8 mouse cellular contexts compared by ENCODE assay signal in genomic region chr10:84576395-84577070, GRCm38 (mm10). TPM values are rescaled to one million over a fixed set of nuclear protein-coding genes. Genes with fewer than 3 reads are reported as not detected.
DNase-seq lines count a peak whose midpoint lies in the region; ATAC-seq lines count a peak whose summit lies in the region.

Gene Tcp11l2 (plus strand): TSS chr10:84576626.

- H3K36me3 ChIP-seq in hindbrain, embryonic 11.5 days (ENCODE audit: control insufficient read depth, insufficient read depth, low read length): no peaks in the 10 kb centered on the region

- H3K9ac ChIP-seq in hindbrain, embryonic 11.5 days (ENCODE audit: low read depth, low read length): peak within 1 kb of the TSS; percentile 65

- H3K27ac ChIP-seq in hindbrain, embryonic 11.5 days (ENCODE audit: low read depth, low read length): peak within 1 kb of the TSS; percentile 42; the same call in 1 of the 2 replicates

- no peaks in the 10 kb centered on the region; the same call in 1 of the 2 replicates for H3K27me3 ChIP-seq in hindbrain, embryonic 11.5 days (ENCODE audit: control insufficient read depth, insufficient read depth, low read length)

- no peaks in the 10 kb centered on the region for H3K9me3 ChIP-seq in hindbrain, embryonic 11.5 days (ENCODE audit: control insufficient read depth, low read length)

- peak; percentile 99 for DNase-seq in Muller cell, postnatal 12 days (ENCODE audit: inconsistent ontology term)
- peak; percentile 97 for DNase-seq in cerebellum, adult 9-11 months
- DNase-seq in frontal cortex, adult 2 months (ENCODE audit: extremely low spot score in 1 of 2, low spot score in 1 of 2): peak; percentile 89 to 94
- peak; percentile 94 for DNase-seq in hindbrain, embryonic 11.5 days (ENCODE audit: low spot score)
- peak; percentile 90 to 93 for DNase-seq in layer of hippocampus, postnatal 10 days (ENCODE audit: low spot score in 2 of 2)
- peak; percentile 97 for DNase-seq in lung, postnatal 10 days
- peak; percentile 94 for DNase-seq in ovary, postnatal 36 days (ENCODE audit: low spot score)
- peak; percentile 94 for DNase-seq in thymus, postnatal 25 days

- H3K4me1 ChIP-seq in hindbrain, embryonic 11.5 days (replicated peaks; ENCODE audit: control insufficient read depth, insufficient read depth, low read length): no peaks in the 10 kb centered on the region

- WGBS in hindbrain, embryonic 11.5 days: under 1% methylated on average over 43 of the region's 46 CpGs

- peak; percentile 99 for ATAC-seq in hindbrain, embryonic 11.5 days (ENCODE audit: low FRiP score)

- peak within 1 kb of the TSS; percentile 58 for H3K4me3 ChIP-seq in hindbrain, embryonic 11.5 days (ENCODE audit: low read depth, low read length)

- H3K4me2 ChIP-seq in hindbrain, embryonic 11.5 days (replicated peaks; ENCODE audit: low read depth, low read length): peak within 1 kb of the TSS; percentile 78

RNA-seq across cellular contexts. Expression of gene Tcp11l2, which starts in this region (rescaled TPM):
- 39.3 and 40.2 TPM in 2 replicates for polyA plus RNA-seq in frontal cortex, adult 2 months (2012; rRNA removed)
- polyA plus RNA-seq in hindbrain, embryonic 11.5 days (2014; fragmentation: Nextera tagmentation; extraction: Ambion mirVana): 11.5 and 13.0 TPM in 2 replicates
- total RNA-seq in layer of hippocampus, postnatal 10 days (2021): 10 to 100 TPM; 15.2 to 17.2 TPM

Comparison
In these comparisons a context has a peak if more than half of its experiments do, and no peak if none do; other contexts are left out.
1. Peak in every context shown above with its lines: DNase-seq, ATAC-seq, H3K4me3 ChIP-seq and H3K27ac ChIP-seq.